Mouse (Mus musculus) forebrain, embryonic 11.5 days (tissue): ENCODE data around the gene Pea15a. TPM values are rescaled to one million over a fixed set of nuclear protein-coding genes. Genes with fewer than 3 reads are reported as not detected.

Experiments
- ATAC-seq: fragments of 200-750 bp; cut with Nextera tagmentation; replicated peaks from 2 replicates; pipeline ENCODE4 v1.8.0; 2017; ENCODE audit warnings: moderate TSS enrichment; ENCODE audit not compliant: low FRiP score
- DNase-seq: peaks from one replicate; pipeline ENCODE4 v3.0.0-alpha.2; 2017; ENCODE audit warnings: low spot score
- H3K27ac ChIP-seq: fragments of 300-500 bp; sonication (generic); 2 replicates; pipeline ENCODE4 v1.5.1; 2014; ENCODE audit warnings: low read depth, low read length
- H3K27me3 ChIP-seq: fragments of 300-500 bp; sonication (generic); 2 replicates; pipeline ENCODE4 v1.6.1; 2014; ENCODE audit warnings: mild to moderate bottlenecking, low read length, mixed read lengths; ENCODE audit not compliant: control insufficient read depth, insufficient read depth
- H3K36me3 ChIP-seq: fragments of 300-500 bp; sonication (generic); 2 replicates; pipeline ENCODE4 v1.6.1; 2014; ENCODE audit warnings: mild to moderate bottlenecking, low read length, moderate library complexity, mixed read lengths; ENCODE audit not compliant: control insufficient read depth, insufficient read depth
- H3K4me1 ChIP-seq: fragments of 300-500 bp; sonication (generic); replicated peaks from 2 replicates; pipeline ENCODE4 v1.6.1; 2014; ENCODE audit warnings: low read length, mixed read lengths; ENCODE audit not compliant: control insufficient read depth, insufficient read depth
- H3K4me2 ChIP-seq: fragments of 300-500 bp; sonication (generic); 2 replicates; pipeline ENCODE4 v1.6.1; 2014; ENCODE audit warnings: low read depth, mild to moderate bottlenecking, low read length, moderate library complexity, mixed read lengths; ENCODE audit not compliant: severe bottlenecking
- H3K4me3 ChIP-seq: fragments of 300-500 bp; sonication (generic); 2 replicates; pipeline ENCODE4 v1.5.1; 2014; ENCODE audit warnings: low read depth, low read length
- H3K9ac ChIP-seq: fragments of 300-500 bp; sonication (generic); 2 replicates; pipeline ENCODE4 v1.6.1; 2014; ENCODE audit warnings: low read length
- H3K9me3 ChIP-seq: fragments of 300-500 bp; sonication (generic); 2 replicates; pipeline ENCODE4 v1.6.1; 2016; ENCODE audit warnings: low read length, mixed read lengths; ENCODE audit not compliant: control insufficient read depth
- WGBS: fragments of 180-500 bp; shearing (Covaris S2); extraction: QIAGEN DNeasy Blood & Tissue Kit; methylation state at CpG from one replicate; pipeline ENCODE4 v1.1.7; 2014; 5-methylcytosine and 5-hydroxymethylcytosine counted together
- polyA plus RNA-seq: library from polyadenylated mRNA; unstranded; fragments of >200 nt; fragmentation: Nextera tagmentation; extraction: Ambion mirVana; gene quantifications from 2 replicates; pipeline ENCODE4 v1.2.1, GENCODE M21; 2014

The Pea15a gene
- polyA plus RNA-seq, 1 experiment from 2014 or later: 371 TPM

- DNase-seq (peak; percentile 78), ATAC-seq (peak; percentile 13)
- H3K4me2 ChIP-seq: peak overlapping the region; percentile 59
- peak overlapping the region; percentile 63 for H3K9ac ChIP-seq
- peak overlapping the region; percentile 95 for H3K27ac ChIP-seq
- H3K4me3 ChIP-seq: peak overlapping the region; percentile 26
- H3K27me3 ChIP-seq: no peaks in the 10 kb centered on the region
- peaks cover 23% of the 10 kb centered on the region for H3K36me3 ChIP-seq
- WGBS: 8% methylated on average over 14 of the region's 14 CpGs
- no peaks in the 10 kb centered on the region for H3K9me3 ChIP-seq
- peaks cover 52% of the 10 kb centered on the region for H3K4me1 ChIP-seq
Measured at GRCm38 (mm10) chr1:172201967-172202880, 4.4 kb downstream of the Pea15a start.

DNA sequence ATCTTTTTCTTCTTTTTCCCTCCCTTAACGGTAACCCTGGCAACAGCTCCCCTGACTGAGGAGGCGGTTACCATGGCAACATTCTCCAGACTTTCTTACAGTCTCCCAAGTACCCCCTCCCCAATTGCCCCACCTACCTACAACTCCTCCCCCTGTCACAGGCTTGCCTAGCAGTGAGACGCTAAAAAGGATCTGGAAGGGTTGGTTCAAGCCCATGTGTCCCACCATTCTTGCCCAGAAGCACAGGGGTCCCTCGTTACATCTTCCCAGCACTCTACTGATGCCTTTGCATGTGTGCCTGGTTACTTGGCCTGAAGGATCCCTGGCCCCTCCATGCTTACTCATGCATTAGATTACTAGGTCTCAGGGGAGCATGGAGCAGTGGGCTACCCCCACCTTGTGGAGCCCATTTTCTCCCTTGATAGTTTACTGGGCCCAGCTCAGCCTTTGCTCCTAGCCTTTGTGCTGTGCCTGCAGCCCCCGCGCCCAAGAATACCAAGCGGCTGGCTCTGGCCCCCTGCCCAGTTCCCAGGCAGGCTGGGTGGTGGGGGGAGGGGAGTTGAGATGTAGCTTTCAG is 5.6 kb downstream of the Pea15a start:
- Histone ChIP-seq H3K27me3 (no peaks in the 10 kb centered on the region), H3K4me1 (peaks cover 47% of the 10 kb centered on the region), H3K9ac (peak overlapping the region; percentile 24), H3K27ac (peak overlapping the region; percentile 95), H3K4me3 (peak overlapping the region; percentile 1; the same call in 1 of the 2 replicates), H3K4me2 (peak overlapping the region; percentile 59; the same call in 1 of the 2 replicates), H3K36me3 (peaks cover 23% of the 10 kb centered on the region), H3K9me3 (no peaks in the 10 kb centered on the region)
- ATAC-seq (peak; percentile 59), DNase-seq (peak; percentile 77)
- 10% methylated on average over 7 of the region's 7 CpGs for WGBS

DNA sequence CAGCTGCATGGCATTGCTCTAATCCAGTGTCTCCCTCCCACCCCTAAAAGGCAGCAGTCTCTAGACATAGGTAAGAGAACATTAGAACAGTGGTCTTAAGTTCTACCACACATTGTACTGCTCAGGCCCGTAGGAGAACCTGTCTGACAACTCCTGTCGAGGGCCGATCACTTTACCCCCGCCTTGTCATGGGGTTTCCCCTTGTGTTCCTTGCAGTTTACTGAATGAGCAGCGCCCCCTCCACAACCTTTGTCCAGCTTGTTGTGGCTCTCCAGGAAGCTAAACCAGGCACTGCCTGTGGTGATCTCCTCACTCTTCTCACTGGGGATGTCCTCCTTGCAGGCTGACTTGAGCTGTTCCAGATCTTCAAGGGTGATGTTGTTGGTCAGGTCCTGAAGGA is 6.4 kb downstream of the Pea15a start:
- peaks cover 23% of the 10 kb centered on the region for H3K36me3 ChIP-seq

DNA sequence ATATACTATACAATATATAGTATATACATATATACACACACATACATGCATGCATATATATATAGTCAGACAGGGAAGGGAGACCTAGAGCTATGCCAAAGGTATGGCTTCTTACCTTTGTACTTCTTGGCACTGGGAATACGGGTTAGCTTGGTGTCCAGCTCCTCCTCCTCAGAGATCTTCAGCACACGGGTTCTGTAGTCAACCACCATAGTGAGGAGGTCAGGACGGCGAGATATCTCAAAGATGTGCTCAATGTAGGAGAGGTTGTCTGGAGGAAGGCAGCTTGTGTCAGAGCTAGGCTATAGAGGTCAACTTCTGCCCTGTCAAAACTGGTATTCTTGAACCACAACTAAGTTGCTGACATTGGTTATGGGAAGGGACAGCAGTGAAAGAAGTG is 7.6 kb downstream of the Pea15a start:
- Histone ChIP-seq H3K4me3 (no peak overlapping the region), H3K27me3 (no peaks in the 10 kb centered on the region), H3K27ac (no peak overlapping the region), H3K9ac (no peak overlapping the region), H3K4me1 (peaks cover 40% of the 10 kb centered on the region), H3K9me3 (no peaks in the 10 kb centered on the region), H3K36me3 (peaks cover 25% of the 10 kb centered on the region), H3K4me2 (no peak overlapping the region)
- no peak for DNase-seq
- no peak for ATAC-seq
- WGBS: 96% methylated on average over 4 of the region's 4 CpGs

More for the DNA sequence above, 6.4 kb downstream of the Pea15a start:
- Histone ChIP-seq H3K27ac (peak overlapping the region; percentile 95), H3K4me2 (peak overlapping the region; percentile 29; the same call in 1 of the 2 replicates), H3K4me3 (no peak overlapping the region), H3K4me1 (peaks cover 45% of the 10 kb centered on the region), H3K9me3 (no peaks in the 10 kb centered on the region), H3K9ac (peak overlapping the region; percentile 35; the same call in 1 of the 2 replicates), H3K27me3 (no peaks in the 10 kb centered on the region)
- ATAC-seq (no peak), DNase-seq (no peak)
- 76% methylated on average over 5 of the region's 5 CpGs for WGBS

DNA sequence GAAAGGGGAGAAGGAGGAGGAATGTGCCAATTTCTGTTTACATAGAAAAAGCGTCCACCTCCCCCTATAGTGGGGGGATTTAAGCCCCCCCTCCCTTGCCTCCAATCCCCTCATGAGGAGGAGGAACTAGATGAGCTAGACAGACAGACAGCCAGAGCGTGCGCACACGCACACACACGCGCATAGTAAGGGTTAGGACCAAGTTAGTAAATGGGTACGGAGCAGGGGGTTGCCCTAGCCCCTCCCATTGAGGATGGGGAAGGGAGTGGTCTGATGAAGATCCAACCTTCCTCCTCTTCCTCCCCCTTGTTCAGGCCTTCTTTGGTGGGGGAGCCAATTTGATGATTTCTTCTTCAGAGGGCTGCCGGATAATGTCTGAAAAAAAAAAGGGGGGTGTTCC is 8.3 kb downstream of the Pea15a start:
- ATAC-seq (no peak), DNase-seq (no peak)
- H3K27ac ChIP-seq: no peak overlapping the region

GRCm38 (mm10) chr1:172197851-172198250 is 8.8 kb downstream of the Pea15a start:
- peaks cover 30% of the 10 kb centered on the region for H3K4me1 ChIP-seq
- H3K4me2 ChIP-seq: no peak overlapping the region
- no peak overlapping the region for H3K4me3 ChIP-seq
- H3K27me3 ChIP-seq: no peaks in the 10 kb centered on the region
- no peak for ATAC-seq
- no peak overlapping the region for H3K27ac ChIP-seq
- no peak overlapping the region for H3K9ac ChIP-seq
- WGBS: 86% methylated on average over 5 of the region's 5 CpGs
- no peaks in the 10 kb centered on the region for H3K9me3 ChIP-seq
- no peak for DNase-seq
- peaks cover 25% of the 10 kb centered on the region for H3K36me3 ChIP-seq

More for the DNA sequence above, 8.3 kb downstream of the Pea15a start:
- Histone ChIP-seq H3K4me2 (no peak overlapping the region), H3K27me3 (no peaks in the 10 kb centered on the region), H3K9ac (no peak overlapping the region), H3K4me1 (peaks cover 33% of the 10 kb centered on the region), H3K9me3 (no peaks in the 10 kb centered on the region), H3K4me3 (no peak overlapping the region), H3K36me3 (peaks cover 25% of the 10 kb centered on the region)
- WGBS: 90% methylated on average over 8 of the region's 8 CpGs

- H3K4me3 ChIP-seq: no peak overlapping the region
- 88% methylated on average over 3 of the region's 3 CpGs for WGBS
- peaks cover 23% of the 10 kb centered on the region for H3K4me1 ChIP-seq
- H3K4me2 ChIP-seq: no peak overlapping the region
- no peaks in the 10 kb centered on the region for H3K27me3 ChIP-seq
- ATAC-seq: no peak
- H3K27ac ChIP-seq: 0 out of 2 replicates have a peak overlapping the region, but pooled peaks have one; percentile 10
- DNase-seq: no peak
- H3K9me3 ChIP-seq: no peaks in the 10 kb centered on the region
- peaks cover 25% of the 10 kb centered on the region for H3K36me3 ChIP-seq
- H3K9ac ChIP-seq: no peak overlapping the region
Measured at GRCm38 (mm10) chr1:172197146-172197545, 9.5 kb downstream of the Pea15a start.

- Histone ChIP-seq H3K4me1 (0 out of 2 replicates have a peak, but pooled peaks cover 2% of the 10 kb centered on the region), H3K9ac (no peak overlapping the region), H3K4me3 (no peak overlapping the region), H3K27me3 (no peaks in the 10 kb centered on the region), H3K4me2 (no peak overlapping the region), H3K27ac (peak overlapping the region; percentile 37; the same call in 1 of the 2 replicates), H3K9me3 (no peaks in the 10 kb centered on the region), H3K36me3 (peaks cover 19% of the 10 kb centered on the region)
- ATAC-seq: no peak
- peak; percentile 47 for DNase-seq
- WGBS: 81% methylated on average over 8 of the region's 8 CpGs
Measured at GRCm38 (mm10) chr1:172194435-172194834, 12.2 kb downstream of the Pea15a start.
